ENCODE assay signal across 8 mouse cellular contexts in genomic region chr6:113427397-113427796, GRCm38 (mm10). TPM values are rescaled to one million over a fixed set of nuclear protein-coding genes. Genes with fewer than 3 reads are reported as not detected.
DNase-seq lines count a peak whose midpoint lies in the region; ATAC-seq and TF ChIP-seq lines count a peak whose summit lies in the region.
"Had no signal": no experiment of that assay in that cellular context is flagged by ENCODE, and none has a peak within 500 bp of the region (broad histone marks: within the 10 kb centered on the region; RNA-seq: fewer than 3 reads in every experiment).

No protein-coding gene starts in this region.

- no peak overlapping the region for H3K4me2 ChIP-seq in lung, postnatal 0 days (replicated peaks; ENCODE audit: low read depth, low read length)
- H3K4me2 ChIP-seq: neural tube, embryonic 13.5 days had no signal

- DNase-seq in layer of hippocampus, adult 2 months (ENCODE audit: low spot score in 2 of 2): no peak
- DNase-seq in layer of hippocampus, adult 18-20 months (ENCODE audit: low spot score in 2 of 2): no peak
- no peak for DNase-seq in G1E (ENCODE audit: low spot score)
- peak; percentile 67 for DNase-seq in embryo, embryonic 10 days (ENCODE audit: low spot score)
- DNase-seq in lung, postnatal 0 days (ENCODE audit: low spot score): peak; percentile 46
- peak; percentile 64 for DNase-seq in thymus, postnatal 14 days
- no peak for DNase-seq in heart, postnatal 36 days

- H3K4me1 ChIP-seq in G1E (ENCODE audit: insufficient read depth, low read depth, low read length): peaks cover 7% of the 10 kb centered on the region; the same call in 1 of the 2 replicates
- no peaks in the 10 kb centered on the region for H3K4me1 ChIP-seq in lung, postnatal 0 days (ENCODE audit: insufficient read depth, low read depth, low read length)
- H3K4me1 ChIP-seq: neural tube, embryonic 13.5 days had no signal

- 56% methylated on average over 3 of the region's 3 CpGs for WGBS in lung, postnatal 0 days

- H3K4me3 ChIP-seq in layer of hippocampus, adult 2 months: no peak overlapping the region
- H3K4me3 ChIP-seq in G1E (ENCODE audit: low read depth, low read length): no peak overlapping the region
- H3K4me3 ChIP-seq in lung, postnatal 0 days (ENCODE audit: low read depth, low read length): no peak overlapping the region
- H3K4me3 ChIP-seq: neural tube, embryonic 13.5 days had no signal

- TF ChIP-seq EP300 in lung, postnatal 0 days (IDR thresholded peaks at IDR 0.05): no peak

- H3K27ac ChIP-seq in layer of hippocampus, adult 2 months: no peak overlapping the region
- no peak overlapping the region for H3K27ac ChIP-seq in lung, postnatal 0 days (ENCODE audit: low read length)
- H3K27ac ChIP-seq: neural tube, embryonic 13.5 days had no signal

- ATAC-seq in G1E (ENCODE audit: extremely low read depth, insufficient number of reproducible peaks, low FRiP score, poor library complexity, severe bottlenecking): no peak
- ATAC-seq in lung, postnatal 0 days: no peak

- intact Hi-C loops in heart, postnatal 36 days (cut with DNase I): no loop called here

- peaks cover 5% of the 10 kb centered on the region for H3K9me3 ChIP-seq in G1E (replicated peaks)
- no peaks in the 10 kb centered on the region for H3K9me3 ChIP-seq in lung, postnatal 0 days (ENCODE audit: low read length)
- H3K9me3 ChIP-seq: neural tube, embryonic 13.5 days had no signal

- no peaks in the 10 kb centered on the region for H3K36me3 ChIP-seq in G1E (replicated peaks)
- H3K36me3 ChIP-seq in lung, postnatal 0 days (ENCODE audit: insufficient read depth, low read length): no peaks in the 10 kb centered on the region
- H3K36me3 ChIP-seq: neural tube, embryonic 13.5 days had no signal

- H3K27me3 ChIP-seq in G1E (ENCODE audit: insufficient read depth, low read length): peaks cover 29% of the 10 kb centered on the region
- H3K27me3 ChIP-seq in lung, postnatal 0 days (replicated peaks; ENCODE audit: insufficient read depth, low read length): no peaks in the 10 kb centered on the region
- H3K27me3 ChIP-seq: neural tube, embryonic 13.5 days had no signal

- H3K9ac ChIP-seq in lung, postnatal 0 days (replicated peaks; ENCODE audit: low read depth): no peak overlapping the region
- H3K9ac ChIP-seq: neural tube, embryonic 13.5 days had no signal

- TF ChIP-seq CTCF in layer of hippocampus, adult 2 months (conservative IDR thresholded peaks at IDR 0.05): peak; percentile 73
- peak; percentile 77 for TF ChIP-seq CTCF in G1E (IDR thresholded peaks at IDR 0.05; ENCODE audit: low read depth, low read length)
- TF ChIP-seq CTCF in lung, postnatal 0 days (IDR thresholded peaks at IDR 0.05): peak; percentile 79

RNA-seq across cellular contexts. Expression of gene Cidec, which starts 8.2 kb away (rescaled TPM):
- total RNA-seq in layer of hippocampus, adult 2 months (2021): not detected
- not detected for total RNA-seq in layer of hippocampus, adult 18-20 months (2021)
- total RNA-seq in G1E (2014; fragmentation: Nextera tagmentation): not detected in 2 replicates
- total RNA-seq in G1E (2017): 0.06 and 0.27 TPM in 2 replicates
- not detected in 2 replicates for polyA plus RNA-seq in G1E (2012)
- polyA plus RNA-seq in lung, postnatal 0 days (2015; fragmentation: Nextera tagmentation; extraction: Ambion mirVana): 1.1 and 1.3 TPM in 2 replicates
- total RNA-seq in heart, postnatal 36 days (2021): 10 to 100 TPM in 1 of 2 experiments, 1 to 10 TPM in 1; 2.5 to 14.0 TPM
- polyA plus RNA-seq: neural tube, embryonic 13.5 days had no signal

RNA-seq across cellular contexts. Expression of gene Rpusd3, which starts 8.3 kb away (rescaled TPM):
- 10 to 100 TPM; 40.2 to 44.4 TPM for total RNA-seq in layer of hippocampus, adult 2 months (2021)
- total RNA-seq in layer of hippocampus, adult 18-20 months (2021): 10 to 100 TPM; 28.6 to 30.3 TPM
- 8.7 and 20.2 TPM in 2 replicates for total RNA-seq in G1E (2014; fragmentation: Nextera tagmentation)
- 7.7 and 8.5 TPM in 2 replicates for total RNA-seq in G1E (2017)
- polyA plus RNA-seq in G1E (2012): 113 TPM in 2 replicates
- 11.4 and 12.3 TPM in 2 replicates for polyA plus RNA-seq in lung, postnatal 0 days (2015; fragmentation: Nextera tagmentation; extraction: Ambion mirVana)
- total RNA-seq in heart, postnatal 36 days (2021): 10 to 100 TPM in 1 of 2 experiments, 1 to 10 TPM in 1; 9.9 to 11.6 TPM

RNA-seq across cellular contexts. Expression of gene Jagn1, which starts 15.0 kb away (rescaled TPM):
- total RNA-seq in layer of hippocampus, adult 2 months (2021): 10 to 100 TPM; 41.9 to 42.3 TPM
- 10 to 100 TPM; 40.7 to 47.7 TPM for total RNA-seq in layer of hippocampus, adult 18-20 months (2021)
- 19.4 and 21.7 TPM in 2 replicates for total RNA-seq in G1E (2014; fragmentation: Nextera tagmentation)
- total RNA-seq in G1E (2017): 12.9 and 14.0 TPM in 2 replicates
- 5.6 and 6.3 TPM in 2 replicates for polyA plus RNA-seq in G1E (2012)
- 57.8 and 60.1 TPM in 2 replicates for polyA plus RNA-seq in lung, postnatal 0 days (2015; fragmentation: Nextera tagmentation; extraction: Ambion mirVana)
- total RNA-seq in heart, postnatal 36 days (2021): 10 to 100 TPM; 20.4 to 20.9 TPM

RNA-seq across cellular contexts. Expression of gene Il17re, which starts 30.9 kb away (rescaled TPM):
- total RNA-seq in layer of hippocampus, adult 2 months (2021): under 1 TPM; 0.22 to 0.46 TPM
- under 1 TPM in 1 of 2 experiments, not detected in 1; 0.18 TPM for total RNA-seq in layer of hippocampus, adult 18-20 months (2021)
- not detected in 2 replicates for total RNA-seq in G1E (2014; fragmentation: Nextera tagmentation)
- total RNA-seq in G1E (2017): 0.17 and 0.22 TPM in 2 replicates
- not detected in 2 replicates for polyA plus RNA-seq in G1E (2012)
- 16.2 and 19.4 TPM in 2 replicates for polyA plus RNA-seq in lung, postnatal 0 days (2015; fragmentation: Nextera tagmentation; extraction: Ambion mirVana)
- under 1 TPM; 0.65 to 0.67 TPM for total RNA-seq in heart, postnatal 36 days (2021)

RNA-seq across cellular contexts. Expression of gene Ttll3, which starts 38.3 kb away (rescaled TPM):
- 10 to 100 TPM; 15.5 to 23.2 TPM for total RNA-seq in layer of hippocampus, adult 2 months (2021)
- total RNA-seq in layer of hippocampus, adult 18-20 months (2021): 10 to 100 TPM; 14.8 to 17.6 TPM
- 43.3 and 47.6 TPM in 2 replicates for total RNA-seq in G1E (2014; fragmentation: Nextera tagmentation)
- 20.5 and 22.7 TPM in 2 replicates for total RNA-seq in G1E (2017)
- 10.2 and 15.1 TPM in 2 replicates for polyA plus RNA-seq in G1E (2012)
- 11.5 and 12.4 TPM in 2 replicates for polyA plus RNA-seq in lung, postnatal 0 days (2015; fragmentation: Nextera tagmentation; extraction: Ambion mirVana)
- total RNA-seq in heart, postnatal 36 days (2021): 1 to 10 TPM in 1 of 2 experiments, under 1 TPM in 1; 0.67 to 1.5 TPM

Comparison
In these comparisons a context has a peak if more than half of its experiments do, and no peak if none do; other contexts are left out.
1. DNase-seq: peak in embryo, embryonic 10 days (single experiment), lung, postnatal 0 days (single experiment) and thymus, postnatal 14 days (single experiment); none in layer of hippocampus, adult 2 months (0 of 2), layer of hippocampus, adult 18-20 months (0 of 2), G1E (single experiment) and heart, postnatal 36 days (0 of 2).
2. Peak in every context shown above with its lines, with median percentiles within 50 percentile points of each other: CTCF ChIP-seq.